Mouse (Mus musculus) heart, adult 18-20 months (tissue): Measurements from ENCODE around the gene Tns2. TPM values are rescaled to one million over a fixed set of nuclear protein-coding genes. Genes with fewer than 3 reads are reported as not detected.
"Not testable (repeated sequence)": the region's sequence is repeated elsewhere in the genome, so short reads cannot be mapped to it uniquely, and the experiment has no call there.

ENCODE experiments used
- DNase-seq, 2 experiments: peaks; one replicate each; pipeline ENCODE4 v3.0.0; 2021 to 2022; ENCODE audit warnings: mixed read lengths in 1 of 2
- total RNA-seq, 2 experiments: library from RNA; stranded (reverse); gene quantifications; 2 replicates each; pipeline ENCODE4 v1.2.3; 2021

Gene Tns2
- total RNA-seq, 2 experiments from 2014 or later = 109 to 123 TPM

- DNase-seq = peak; percentile 98 to 99
Measured at GRCm38 (mm10) chr15:102136129-102136758, 36.0 kb downstream of the Tns2 start, which contains the start of gene Spryd3. Spryd3 (minus strand) TSS chr15:102136234.

GRCm38 (mm10) chr15:102141120-102141519 lies 40.9 kb downstream of the Tns2 start:
- no peak for DNase-seq

- peak; percentile 78 to 82 for DNase-seq
Measured at GRCm38 (mm10) chr15:102142914-102143912, 43.0 kb downstream of the Tns2 start.

- peak; percentile 50 to 58 for DNase-seq
Measured at GRCm38 (mm10) chr15:102144274-102144711, 44.1 kb downstream of the Tns2 start, which contains the start of gene Igfbp6. Igfbp6 (plus strand) TSS chr15:102144362.

- DNase-seq = no peak
Measured at GRCm38 (mm10) chr15:102144726-102145125, 44.5 kb downstream of the Tns2 start.

- peak; percentile 50 to 68 for DNase-seq
Measured at GRCm38 (mm10) chr15:102145330-102145729, 45.1 kb downstream of the Tns2 start.

GRCm38 (mm10) chr15:102146089-102146488 lies 45.9 kb downstream of the Tns2 start:
- no peak for DNase-seq

- DNase-seq = peak; percentile 44 to 78
Measured at GRCm38 (mm10) chr15:102146882-102147281, 46.7 kb downstream of the Tns2 start.

- DNase-seq = no peak
Measured at GRCm38 (mm10) chr15:102147674-102148402, 47.6 kb downstream of the Tns2 start.

GRCm38 (mm10) chr15:102149561-102149960 lies 49.3 kb downstream of the Tns2 start:
- no peak for DNase-seq

GRCm38 (mm10) chr15:102150301-102151135 lies 50.3 kb downstream of the Tns2 start, which contains the start of gene Soat2:
Soat2 (plus strand) TSS chr15:102150526.
- peak; percentile 45 to 68 for DNase-seq

GRCm38 (mm10) chr15:102152646-102153045 lies 52.4 kb downstream of the Tns2 start:
- no peak for DNase-seq

- DNase-seq = not testable (repeated sequence)
Measured at GRCm38 (mm10) chr15:102155006-102155405, 54.8 kb downstream of the Tns2 start.

GRCm38 (mm10) chr15:102156836-102157235 lies 56.6 kb downstream of the Tns2 start:
- no peak for DNase-seq

GRCm38 (mm10) chr15:102160415-102161060 lies 60.3 kb downstream of the Tns2 start:
- DNase-seq = no peak

GRCm38 (mm10) chr15:102163900-102164693 lies 63.9 kb downstream of the Tns2 start:
- no peak for DNase-seq

- DNase-seq = no peak
Measured at GRCm38 (mm10) chr15:102165468-102166100, 65.4 kb downstream of the Tns2 start.
